Mouse (Mus musculus): ENCODE data around the gene Galnt2. TPM values are rescaled to one million over a fixed set of nuclear protein-coding genes. Genes with fewer than 3 reads are reported as not detected.

Gene Galnt2
- 10.2 and 13.3 TPM in 2 replicates for polyA plus RNA-seq (2012; rRNA removed)

GRCm38 (mm10) chr8:124231176-124231484 is at the start of gene Galnt2:
Gene Galnt2, plus strand, starts transcription at chr8:124231391.

Other genes with a start within 250 kb of the Galnt2 start
- gene Abcb10, start 248.3 kb upstream of the Galnt2 start, polyA plus RNA-seq (2012; rRNA removed): 9.5 and 11.2 TPM in 2 replicates
- gene Taf5l, start 210.0 kb upstream of the Galnt2 start, polyA plus RNA-seq (2012; rRNA removed): 12.5 and 12.7 TPM in 2 replicates
- 1.0 and 1.6 TPM in 2 replicates for gene Urb2, start 209.9 kb upstream of the Galnt2 start, polyA plus RNA-seq (2012; rRNA removed)
- gene Pgbd5, start 208.3 kb downstream of the Galnt2 start, polyA plus RNA-seq (2012; rRNA removed): 2.2 and 2.6 TPM in 2 replicates

Data from stomach, adult 2 months (tissue).